Mouse (Mus musculus) liver, postnatal 0 days (tissue): ENCODE results near the gene Kera.

Experiments
- CTCF ChIP-seq: sonication (generic); IDR thresholded peaks from 2 replicates; pipeline ENCODE4 v1.5.1; 2016; ENCODE audit warnings: antibody characterized with exemption, low read depth
- EP300 ChIP-seq: IDR thresholded peaks from 2 replicates; pipeline ENCODE4 v1.6.1; 2016; ENCODE audit warnings: antibody characterized with exemption, low read depth, mild to moderate bottlenecking

DNA sequence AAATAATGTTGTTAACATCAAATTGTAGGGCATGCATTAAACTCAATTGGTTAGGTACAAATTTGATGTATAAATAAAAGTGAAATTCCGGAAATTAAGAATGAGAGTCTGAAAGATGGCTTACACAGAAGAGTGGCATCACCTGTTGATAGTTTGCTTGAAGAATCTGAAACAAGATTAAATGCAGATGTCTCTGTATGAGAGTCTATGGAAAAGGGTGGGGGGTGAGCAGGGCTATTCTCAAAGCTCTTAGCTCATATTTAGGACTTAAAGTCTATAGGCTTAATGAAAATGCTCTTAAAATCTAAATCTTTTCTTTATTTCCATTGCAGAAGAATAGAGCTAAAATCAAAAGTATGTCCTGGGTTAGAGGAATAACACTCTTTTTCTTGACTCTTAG, 11.0 kb upstream of the Kera start:
- no peak for TF ChIP-seq EP300
- no peak for TF ChIP-seq CTCF
